Mouse (Mus musculus) fat pad, adult 2 months (tissue): ENCODE measurements around the gene Ccl12.
A peak's percentile ranks its signal among the peaks of the same experiment; 100 is the strongest.

Experiments
- DNase-seq: peaks from one replicate; pipeline ENCODE4 v3.0.0-alpha.2; 2011; ENCODE audit warnings: low read depth, low spot score; ENCODE audit errors: extremely low read depth

Gene Ccl12

DNA sequence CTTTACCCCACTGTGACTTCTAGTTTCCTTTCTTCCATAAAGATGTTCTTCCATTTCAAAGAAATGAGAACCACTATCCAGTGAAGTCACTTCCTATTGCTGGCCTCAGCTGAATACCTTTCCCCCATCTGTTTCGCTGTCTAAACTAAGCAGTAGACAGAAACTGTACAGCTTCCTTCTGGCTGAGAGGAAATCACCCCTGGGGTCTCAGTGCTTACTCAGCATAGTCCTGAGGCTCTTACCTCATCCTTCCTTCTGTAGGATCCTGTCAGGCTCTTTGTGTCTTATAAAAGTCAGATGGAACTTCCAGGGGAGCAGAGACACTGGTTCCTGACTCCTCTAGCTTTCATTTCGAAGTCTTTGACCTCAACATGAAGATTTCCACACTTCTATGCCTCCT is at the start of gene Ccl12:
Ccl12 (plus strand) TSS at position 317 of the 400 bp plus-strand sequence.
- DNase-seq = no peak

DNA sequence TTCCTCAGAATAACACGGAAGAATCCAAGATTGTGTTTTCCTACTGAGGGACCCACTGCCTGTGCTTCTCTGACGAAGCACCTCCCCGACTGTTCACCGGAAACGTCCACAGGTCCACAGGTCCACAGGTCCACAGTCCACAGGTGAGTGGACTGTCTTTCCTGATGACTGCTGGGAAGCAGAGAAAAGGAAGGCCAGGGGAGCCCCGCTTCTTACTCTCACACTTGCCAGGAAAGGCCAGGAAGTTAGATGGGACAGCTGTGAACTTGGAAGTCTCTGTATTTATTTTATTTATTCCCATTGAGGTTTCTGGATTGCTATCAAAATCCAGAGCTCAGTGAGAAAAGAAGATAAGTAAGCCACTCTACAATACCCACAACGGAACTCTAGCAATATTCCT is 47.8 kb upstream of the Ccl12 start:
- no peak for DNase-seq

DNA sequence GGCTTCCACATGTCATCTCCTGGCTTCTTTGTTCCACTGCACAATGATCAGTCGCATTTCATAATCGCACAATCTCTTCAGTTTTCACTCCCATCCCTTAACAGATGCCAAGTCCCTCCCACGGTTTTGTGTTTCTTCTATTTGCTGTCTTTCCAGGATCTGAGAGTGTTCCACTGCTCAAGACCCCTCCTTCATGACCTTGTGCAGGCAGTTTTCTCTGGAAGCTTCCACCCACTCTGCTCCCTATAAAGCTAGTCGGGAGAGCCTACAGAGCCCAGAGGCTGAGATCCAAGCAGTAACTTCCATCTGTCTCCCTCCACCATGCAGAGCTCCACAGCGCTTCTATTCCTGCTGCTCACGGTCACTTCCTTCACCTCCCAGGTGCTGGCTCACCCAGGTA is 44.0 kb upstream of the Ccl12 start, which contains the start of gene Ccl11:
Ccl11 (plus strand) TSS at position 178 of the 400 bp plus-strand sequence.
- DNase-seq = no peak

DNA sequence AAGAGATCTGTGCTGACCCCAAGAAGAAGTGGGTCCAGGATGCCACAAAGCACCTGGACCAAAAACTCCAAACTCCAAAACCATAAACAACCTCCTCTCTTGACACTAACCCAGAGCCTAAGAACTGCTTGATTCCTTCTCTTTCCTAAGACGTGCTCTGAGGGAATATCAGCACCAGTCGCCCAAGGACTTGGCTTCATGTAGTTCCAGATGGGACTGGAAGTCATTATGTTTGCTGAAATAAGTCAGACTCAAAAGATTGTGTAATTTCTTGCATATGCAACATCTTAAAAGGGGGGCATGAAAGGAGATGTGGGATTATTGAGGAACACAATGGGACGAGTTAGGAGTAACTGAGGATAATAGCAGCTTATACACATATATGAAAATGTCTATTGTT is 39.4 kb upstream of the Ccl12 start:
- no peak for DNase-seq

DNA sequence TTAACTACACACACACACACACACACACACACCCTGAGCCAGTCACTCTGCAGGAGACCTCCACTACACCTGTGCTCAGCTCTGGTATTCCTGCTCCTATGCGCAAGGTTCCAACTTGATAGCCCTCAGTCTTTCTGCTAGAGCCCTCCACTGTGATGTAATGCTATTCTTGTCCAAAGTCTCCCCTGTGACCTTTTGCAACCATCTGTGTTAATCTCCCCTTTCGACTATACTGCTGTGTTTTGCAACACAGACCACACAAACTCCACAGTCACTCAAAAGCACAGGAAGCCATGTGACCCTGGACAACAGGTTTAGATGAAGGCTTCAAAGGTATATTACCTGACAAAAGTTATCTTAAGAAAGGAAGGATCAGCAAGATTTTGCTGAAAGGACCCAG is 38.2 kb upstream of the Ccl12 start:
- no peak for DNase-seq

DNA sequence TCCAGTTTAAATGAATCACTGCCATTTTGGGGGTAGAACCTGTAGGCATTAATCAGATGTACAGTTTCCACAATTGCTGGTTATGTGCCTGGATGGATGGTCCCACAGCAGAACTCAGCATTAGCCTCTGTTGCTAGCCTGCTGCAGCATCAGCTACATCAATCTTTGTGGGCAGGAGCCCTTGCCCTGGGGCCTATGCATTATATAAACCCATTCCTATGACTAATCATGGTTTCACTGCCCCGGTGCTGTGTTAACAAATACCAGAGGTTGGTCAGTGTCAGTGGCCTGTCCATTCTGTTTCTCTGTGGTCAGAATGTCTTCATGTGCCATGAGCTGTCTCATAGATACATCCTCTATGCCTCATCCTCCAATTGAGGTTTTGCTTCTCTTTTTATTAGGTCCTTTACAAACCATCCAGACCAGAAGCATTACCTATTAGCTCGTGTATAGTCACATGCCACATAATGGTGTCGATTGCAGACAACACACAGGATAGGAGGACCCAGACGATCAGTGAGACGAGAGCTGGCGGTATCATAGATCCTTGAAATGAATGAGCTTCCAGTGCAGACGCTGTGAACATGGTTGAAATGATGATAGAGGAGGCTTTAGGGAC is 34.6 kb upstream of the Ccl12 start:
- no peak for DNase-seq

DNA sequence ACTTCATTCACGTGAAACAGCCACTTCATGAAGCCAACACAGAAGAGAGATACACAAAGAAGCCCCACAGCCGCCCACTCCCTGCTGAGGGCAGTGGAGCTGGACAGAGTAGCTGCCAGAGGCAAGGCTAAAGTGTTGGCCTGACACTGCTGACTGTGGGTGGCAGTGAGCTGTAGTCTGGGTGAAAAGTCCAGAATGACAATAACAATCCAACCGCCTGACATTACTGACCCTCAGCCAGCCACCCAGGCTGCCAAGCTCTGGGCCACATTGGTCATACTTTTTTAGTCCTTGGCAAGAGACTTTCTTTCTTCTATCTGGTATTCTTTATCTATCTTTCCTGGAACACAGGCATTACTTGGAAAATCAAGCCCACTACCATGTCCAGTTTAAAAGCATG is 30.6 kb upstream of the Ccl12 start:
- no peak for DNase-seq

DNA sequence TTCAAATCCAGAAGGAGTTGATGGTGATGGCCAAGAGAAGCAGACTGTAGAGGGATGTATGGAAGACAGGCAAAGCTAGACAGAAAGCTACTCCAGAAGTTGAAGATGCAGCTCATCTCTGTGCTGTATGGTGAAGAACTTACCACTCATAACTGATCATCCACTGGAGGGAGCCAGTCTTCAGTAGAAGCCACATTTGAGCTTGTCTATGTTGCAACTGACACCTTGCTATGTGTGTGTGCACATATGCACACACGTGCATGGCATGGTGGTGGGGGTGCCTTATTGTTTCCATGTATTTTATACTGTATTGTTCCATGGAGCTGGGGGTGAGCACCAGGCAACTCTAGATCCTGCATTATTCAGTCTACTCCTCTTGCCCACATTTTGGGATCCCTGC is 29.3 kb upstream of the Ccl12 start:
- no peak for DNase-seq

DNA sequence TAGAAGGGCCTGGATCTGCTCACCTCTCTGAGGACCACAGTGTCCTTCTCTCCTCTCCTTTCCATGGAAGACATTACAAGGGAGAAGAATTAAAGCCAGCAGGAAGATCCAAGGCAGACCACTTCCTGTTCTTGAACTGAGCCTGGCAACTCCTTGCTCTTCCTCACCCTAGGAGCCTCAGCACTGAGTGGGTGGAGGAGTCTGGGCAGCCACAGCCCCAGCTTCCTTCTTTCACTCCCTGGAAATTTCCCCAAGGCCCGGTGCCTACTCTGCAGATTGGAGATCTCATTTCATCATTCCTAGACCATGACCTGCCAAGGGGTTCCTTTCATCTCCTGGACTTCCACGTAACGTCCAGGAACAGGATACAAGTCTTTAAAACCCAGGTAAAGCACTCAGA is 28.7 kb upstream of the Ccl12 start:
- no peak for DNase-seq

DNA sequence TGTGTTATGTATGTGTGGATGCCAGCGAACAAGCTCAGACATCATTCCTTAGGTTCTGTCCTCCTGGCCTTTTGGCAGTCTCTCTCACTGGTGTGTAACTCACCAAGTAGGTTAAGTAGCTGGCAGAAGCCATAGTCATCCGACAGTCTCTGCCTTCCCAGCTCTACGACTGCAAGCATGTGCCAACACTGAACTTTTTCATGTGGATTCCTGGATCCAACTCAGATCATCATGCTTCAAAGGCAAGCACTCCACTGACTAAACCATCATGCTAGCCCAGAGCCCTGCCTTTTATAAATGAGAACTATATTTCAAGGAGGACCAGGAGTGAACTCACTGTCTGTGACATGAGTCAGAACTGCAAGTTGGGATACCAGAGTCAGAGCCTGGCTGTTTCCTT is 28.0 kb upstream of the Ccl12 start:
- DNase-seq = peak; percentile 34

DNA sequence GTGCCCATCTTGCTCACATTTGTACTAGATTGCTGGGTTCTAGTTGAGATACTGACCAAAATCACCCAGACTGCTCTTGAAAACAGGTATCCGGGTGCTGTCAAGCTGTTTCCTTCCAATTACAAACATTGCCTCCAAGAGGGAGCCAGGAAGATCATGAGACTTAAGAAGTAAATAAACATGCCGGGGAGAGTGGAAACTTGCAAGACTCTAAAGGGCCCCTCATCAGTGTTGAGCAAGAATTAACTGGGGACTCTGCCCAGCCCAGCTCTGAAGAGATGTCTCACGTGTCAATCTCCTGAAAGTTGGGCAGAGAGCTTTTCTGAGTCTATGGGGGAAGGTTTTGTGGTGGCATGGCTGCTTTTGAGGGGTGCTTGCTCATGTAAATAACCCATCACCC is 24.6 kb upstream of the Ccl12 start:
- no peak for DNase-seq

DNA sequence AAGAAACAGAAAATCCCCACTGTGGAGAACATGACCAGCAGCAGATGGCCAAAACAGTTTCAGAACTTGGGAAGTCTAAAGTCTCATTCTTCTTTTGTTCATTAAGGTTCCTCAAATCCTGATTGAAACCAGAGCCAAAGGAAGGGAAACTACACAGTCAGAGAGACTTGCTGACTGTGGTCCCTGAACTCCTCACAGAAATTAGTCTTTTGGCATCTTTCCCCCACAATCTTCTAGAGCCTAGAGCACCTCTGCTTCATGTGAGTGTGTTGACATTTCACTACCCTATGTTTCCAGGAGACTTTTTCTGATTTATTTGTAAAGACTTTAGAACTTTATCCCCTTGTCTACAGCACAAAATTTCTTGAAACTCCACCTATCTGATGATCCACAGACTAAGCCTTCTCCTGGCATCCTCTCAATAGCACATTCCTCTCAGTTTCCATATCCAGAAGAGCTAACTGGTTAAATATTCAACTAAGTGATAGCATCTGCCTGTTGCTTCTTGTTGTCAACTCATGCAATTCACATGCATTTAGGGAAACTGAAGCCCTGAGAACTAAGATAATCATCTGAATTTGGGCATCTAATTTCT is 23.4 kb upstream of the Ccl12 start:
- no peak for DNase-seq

DNA sequence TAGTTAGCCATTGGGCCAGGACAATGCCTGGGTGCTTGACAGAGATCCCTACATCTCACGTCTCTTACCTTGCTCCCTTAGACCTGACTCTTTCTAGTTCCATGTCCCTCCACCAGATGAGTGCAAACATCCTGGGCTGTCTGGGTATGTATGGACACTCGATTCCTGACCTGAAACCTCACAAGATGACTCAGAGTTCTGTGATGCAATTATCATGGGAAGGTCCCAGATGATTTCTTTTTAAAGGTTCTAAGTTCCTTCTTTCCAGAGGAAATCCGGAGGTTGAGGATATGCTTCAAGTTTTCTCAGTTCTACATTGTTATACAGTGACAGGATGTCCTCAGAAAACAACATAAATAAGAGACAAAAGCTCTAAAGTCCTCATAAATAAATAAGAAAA is 20.8 kb upstream of the Ccl12 start:
- no peak for DNase-seq

DNA sequence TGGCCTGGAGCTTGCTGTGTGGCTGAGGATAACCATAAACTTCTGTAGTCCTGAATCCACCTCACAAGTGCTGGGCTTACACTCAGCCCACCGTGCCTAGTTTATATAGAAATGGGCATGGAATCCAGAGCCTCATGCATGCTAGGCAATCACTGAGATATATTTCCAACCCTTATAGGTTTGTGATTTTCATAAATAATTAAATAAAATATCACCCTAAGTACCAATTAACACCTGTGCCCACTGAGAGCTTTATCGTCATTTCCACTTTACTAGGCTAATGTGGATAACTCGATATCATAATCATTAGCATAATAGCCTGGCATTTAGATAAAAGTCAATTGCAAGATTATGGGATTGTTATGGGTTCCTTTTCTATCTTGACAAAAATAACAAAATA is 17.3 kb upstream of the Ccl12 start:
- no peak for DNase-seq

DNA sequence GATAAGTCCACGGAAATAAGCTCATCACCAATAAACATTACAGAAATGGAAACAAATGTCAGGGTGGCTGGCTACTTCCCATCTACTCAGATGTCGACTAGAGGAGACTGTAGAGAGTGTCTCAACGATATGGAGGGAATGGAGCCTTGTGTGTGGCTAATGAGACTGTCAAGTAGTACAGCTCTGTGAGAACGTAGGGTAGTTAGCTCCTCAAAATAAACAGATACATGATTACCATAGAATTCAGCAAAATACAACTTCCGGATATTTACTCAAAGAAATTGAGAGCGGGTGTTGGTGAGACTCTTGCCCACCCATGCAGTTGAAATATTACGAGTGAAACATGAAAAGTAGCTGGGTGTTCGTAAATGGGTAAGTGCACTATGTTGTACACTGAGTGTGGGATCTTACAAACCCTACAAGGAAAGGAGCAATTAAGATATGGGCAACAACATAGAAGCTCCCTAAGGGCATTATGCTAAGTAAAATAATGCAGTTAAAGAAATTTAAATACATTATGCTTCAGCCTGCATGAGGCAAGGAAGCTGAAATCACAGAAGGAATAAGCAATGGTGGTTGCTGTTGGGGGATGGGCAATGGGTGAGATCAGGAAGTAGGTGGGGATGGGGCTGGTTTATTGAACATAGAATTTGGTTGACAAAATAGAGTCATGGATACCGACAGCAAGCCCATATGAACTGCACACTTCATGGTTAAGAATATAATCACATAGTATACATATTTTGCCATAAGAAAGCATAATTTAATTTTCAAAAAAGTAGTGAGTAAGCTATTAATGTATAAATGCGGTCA is 1.9 kb upstream of the Ccl12 start:
- DNase-seq = no peak

DNA sequence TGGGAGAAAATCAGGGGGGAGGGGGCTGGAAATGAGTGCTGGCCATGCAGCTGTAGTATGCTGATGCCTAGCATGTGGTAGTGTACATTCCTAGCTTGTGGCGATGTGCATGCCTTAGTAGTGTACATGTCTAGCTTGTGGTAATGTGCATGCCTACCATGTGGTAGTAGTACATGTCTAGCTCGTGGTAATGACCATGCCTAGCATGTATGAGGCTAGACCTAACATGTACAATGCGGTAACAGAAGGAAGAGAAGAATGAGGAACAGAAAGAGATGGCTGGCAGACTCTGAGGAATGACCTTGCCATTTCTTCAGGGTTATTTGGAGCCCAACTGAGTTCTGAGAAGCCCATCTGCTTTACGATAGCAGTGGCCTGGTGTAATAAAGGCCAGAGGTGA is 558 bp upstream of the Ccl12 start:
- DNase-seq = no peak

DNA sequence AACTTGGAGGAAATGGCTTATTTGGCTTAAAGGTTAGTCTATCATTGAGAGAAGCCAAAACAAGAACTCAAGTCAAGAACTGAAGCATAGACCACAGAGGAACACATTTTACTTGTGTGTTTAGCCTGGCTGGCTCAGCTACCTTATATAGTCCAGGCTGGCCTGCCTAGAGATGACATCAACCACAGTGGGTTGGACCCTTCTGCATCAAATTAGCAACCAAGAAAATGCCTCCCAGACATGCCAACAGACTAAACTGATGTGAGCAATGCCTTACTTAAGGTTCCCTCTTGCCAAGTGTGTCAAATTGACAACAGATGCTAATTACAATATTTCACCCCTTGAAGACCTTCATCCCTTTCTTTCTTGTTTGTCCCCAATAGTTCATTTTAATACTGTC is 8.0 kb downstream of the Ccl12 start:
- no peak for DNase-seq

DNA sequence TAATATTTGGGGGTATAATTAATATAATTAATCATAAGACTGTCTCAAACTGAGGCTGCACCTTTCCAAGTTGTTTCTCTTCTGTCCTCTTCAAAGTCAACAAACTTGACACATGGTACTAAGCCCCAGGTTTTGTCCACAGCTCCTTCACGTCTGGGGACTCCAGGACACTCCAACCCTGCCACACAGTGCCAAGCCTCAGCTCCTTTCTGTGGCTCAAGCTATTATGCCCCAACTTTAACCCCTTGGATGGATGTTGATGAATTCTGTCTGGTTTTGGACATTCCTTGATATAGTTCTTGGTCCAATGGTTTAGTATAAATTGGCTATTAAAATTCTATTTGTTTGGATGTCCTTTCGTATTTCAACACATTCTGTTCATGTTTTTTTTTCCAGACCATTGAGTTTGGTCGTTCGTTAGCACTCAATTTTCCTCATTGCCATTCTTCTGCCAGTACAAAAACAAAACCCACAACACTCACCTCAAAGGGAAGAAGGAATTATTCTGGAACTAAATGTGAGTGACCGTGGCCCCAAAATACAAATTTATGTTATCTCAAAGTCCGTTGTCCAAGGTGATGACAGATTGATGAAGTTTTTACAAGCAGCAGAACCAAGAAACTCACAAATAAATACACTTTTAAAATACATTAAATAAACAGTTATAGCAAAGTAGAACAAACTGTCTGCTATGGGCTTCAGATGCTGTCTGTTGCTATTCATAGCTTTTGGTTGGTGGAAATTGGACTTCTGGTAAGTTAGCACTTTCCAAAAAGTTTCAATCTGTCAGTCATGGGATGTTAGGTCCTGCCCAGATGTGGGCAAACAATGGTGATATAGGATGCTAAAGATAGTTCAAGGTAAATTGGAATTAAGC is 9.0 kb downstream of the Ccl12 start:
- DNase-seq = no peak

DNA sequence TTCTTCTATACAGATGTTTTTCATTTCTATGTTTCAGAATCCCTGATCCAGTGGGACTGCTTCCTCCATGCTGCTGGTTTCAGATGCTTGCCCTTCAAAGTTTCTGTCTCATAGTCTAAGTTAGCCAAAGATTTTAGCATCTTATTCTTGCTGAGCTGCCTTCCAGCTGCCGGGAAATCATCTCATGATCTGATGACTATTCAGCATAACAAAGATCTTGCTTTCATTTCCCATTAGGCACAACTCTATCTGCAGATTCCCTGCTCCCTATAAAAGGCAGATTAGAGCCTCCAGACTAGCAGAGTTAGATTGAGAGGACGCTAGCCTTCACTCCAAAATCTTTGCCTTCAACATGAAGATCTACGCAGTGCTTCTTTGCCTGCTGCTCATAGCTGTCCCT is 13.2 kb downstream of the Ccl12 start, which contains the start of gene Ccl8:
Ccl8 (plus strand) TSS at position 301 of the 400 bp plus-strand sequence.
- no peak for DNase-seq

DNA sequence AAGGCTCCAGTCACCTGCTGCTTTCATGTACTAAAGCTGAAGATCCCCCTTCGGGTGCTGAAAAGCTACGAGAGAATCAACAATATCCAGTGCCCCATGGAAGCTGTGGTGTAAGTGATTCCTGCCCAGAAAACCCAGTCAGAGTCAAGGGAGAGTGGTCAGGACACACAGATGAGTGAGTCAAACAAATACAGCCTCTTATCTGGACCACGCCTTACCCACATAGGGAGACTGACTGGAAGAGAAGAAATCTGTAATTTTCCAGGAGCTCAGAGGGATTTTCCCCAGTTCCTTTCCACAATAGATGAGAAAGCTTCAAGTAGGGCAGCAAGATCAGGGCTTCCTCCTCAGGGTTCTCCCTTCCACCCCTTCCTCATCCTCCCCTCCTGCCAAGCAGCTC is 14.4 kb downstream of the Ccl12 start:
- DNase-seq = no peak

DNA sequence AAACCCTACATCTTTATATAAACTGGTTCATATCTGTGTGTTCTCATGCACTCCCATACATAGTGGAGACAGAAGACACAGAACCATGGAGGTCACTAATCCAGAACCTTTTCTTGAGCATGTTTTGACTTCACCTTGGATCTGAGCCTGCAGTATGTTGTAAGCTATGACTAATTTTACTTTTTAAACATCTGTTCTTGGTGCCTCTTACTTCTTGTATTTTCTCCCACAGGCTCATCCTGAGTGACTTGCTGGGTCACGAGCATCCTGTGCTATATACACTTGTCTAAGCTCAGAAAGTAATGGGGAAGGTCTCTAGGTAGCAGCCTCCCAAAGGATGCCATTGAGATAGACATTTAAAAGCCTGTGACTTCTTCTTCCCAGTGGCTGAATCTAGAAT is 31.3 kb downstream of the Ccl12 start:
- DNase-seq = no peak
